Mouse (Mus musculus) kidney, adult 2 months (tissue): ENCODE results near the gene Elfn2.

Experiments
- CTCF ChIP-seq: fragments of 200-500 bp; conservative IDR thresholded peaks from 2 replicates; pipeline ENCODE4 v1.5.1; 2011; ENCODE audit warnings: low read depth, mild to moderate bottlenecking, control low read depth, low read length, moderate library complexity, mixed read lengths; ENCODE audit not compliant: insufficient read depth, insufficient read length
- POLR2A ChIP-seq: fragments of 200-500 bp; IDR thresholded peaks from one replicate; pipeline ENCODE4 v1.6.1; 2011; ENCODE audit warnings: low read depth, low read length, control low read depth

GRCm38 (mm10) chr15:78623426-78623825 lies 95.1 kb downstream of the Elfn2 start:
- TF ChIP-seq POLR2A (no peak), CTCF (peak; percentile 90)
